Mouse (Mus musculus): ENCODE results near the gene Olfm4. TPM values are rescaled to one million over a fixed set of nuclear protein-coding genes. Genes with fewer than 3 reads are reported as not detected.
A peak's percentile ranks its signal among the peaks of the same experiment; 100 is the strongest.

Gene Olfm4
- polyA plus RNA-seq, 1 experiment from 2014 or later, result 1.2 TPM

- Histone ChIP-seq H3K4me2 (replicated peaks) (no peak overlapping the region), H3K36me3 (replicated peaks; ENCODE audit: control insufficient read depth, insufficient read depth) (no peaks in the 10 kb centered on the region), H3K9ac (no peak overlapping the region), H3K4me3 (replicated peaks; ENCODE audit: low read length) (no peak overlapping the region), H3K27ac (no peak overlapping the region), H3K9me3 (ENCODE audit: control insufficient read depth, low read length) (0 out of 2 replicates have a peak, but pooled peaks cover 8% of the 10 kb centered on the region), H3K27me3 (ENCODE audit: control insufficient read depth, insufficient read depth, low read length) (no peaks in the 10 kb centered on the region), H3K4me1 (replicated peaks; ENCODE audit: control insufficient read depth, insufficient read depth, low read length) (no peaks in the 10 kb centered on the region)
- DNase-seq (ENCODE audit: low spot score) (peak; percentile 39), ATAC-seq (ENCODE audit: low FRiP score) (no peak)
- WGBS, result 48% methylated on average over 5 of the region's 5 CpGs
These were observed 63.7 kb downstream of the Olfm4 start for GRCm38 (mm10) chr14:80047368-80048101.

- ATAC-seq (ENCODE audit: low FRiP score), result no peak
- Histone ChIP-seq H3K9me3 (ENCODE audit: control insufficient read depth, low read length) (no peaks in the 10 kb centered on the region), H3K27ac (no peak overlapping the region), H3K4me1 (replicated peaks; ENCODE audit: control insufficient read depth, insufficient read depth, low read length) (no peaks in the 10 kb centered on the region), H3K4me2 (replicated peaks) (no peak overlapping the region), H3K27me3 (ENCODE audit: control insufficient read depth, insufficient read depth, low read length) (no peaks in the 10 kb centered on the region), H3K36me3 (replicated peaks; ENCODE audit: control insufficient read depth, insufficient read depth) (no peaks in the 10 kb centered on the region), H3K4me3 (replicated peaks; ENCODE audit: low read length) (no peak overlapping the region), H3K9ac (no peak overlapping the region)
- no peak for DNase-seq (ENCODE audit: low spot score)
- 68% methylated on average over 3 of the region's 3 CpGs for WGBS
These were observed 71.8 kb downstream of the Olfm4 start for GRCm38 (mm10) chr14:80055725-80056124.

- Histone ChIP-seq H3K27me3 (ENCODE audit: control insufficient read depth, insufficient read depth, low read length) (no peaks in the 10 kb centered on the region), H3K4me3 (replicated peaks; ENCODE audit: low read length) (no peak overlapping the region), H3K4me1 (replicated peaks; ENCODE audit: control insufficient read depth, insufficient read depth, low read length) (no peaks in the 10 kb centered on the region), H3K27ac (no peak overlapping the region), H3K4me2 (replicated peaks) (no peak overlapping the region), H3K36me3 (replicated peaks; ENCODE audit: control insufficient read depth, insufficient read depth) (no peaks in the 10 kb centered on the region), H3K9ac (no peak overlapping the region), H3K9me3 (ENCODE audit: control insufficient read depth, low read length) (no peaks in the 10 kb centered on the region)
- ATAC-seq (ENCODE audit: low FRiP score), result no peak
- 89% methylated on average over 3 of the region's 3 CpGs for WGBS
- no peak for DNase-seq (ENCODE audit: low spot score)
These were observed 77.8 kb downstream of the Olfm4 start for GRCm38 (mm10) chr14:80061686-80062085.

GRCm38 (mm10) chr14:80062896-80063295, 79.0 kb downstream of the Olfm4 start:
- H3K4me2 ChIP-seq (replicated peaks), result no peak overlapping the region
- H3K9me3 ChIP-seq (ENCODE audit: control insufficient read depth, low read length), result no peaks in the 10 kb centered on the region
- H3K36me3 ChIP-seq (replicated peaks; ENCODE audit: control insufficient read depth, insufficient read depth), result no peaks in the 10 kb centered on the region
- no peak for DNase-seq (ENCODE audit: low spot score)
- H3K9ac ChIP-seq, result no peak overlapping the region
- H3K27ac ChIP-seq, result no peak overlapping the region
- H3K4me1 ChIP-seq (replicated peaks; ENCODE audit: control insufficient read depth, insufficient read depth, low read length), result no peaks in the 10 kb centered on the region
- H3K4me3 ChIP-seq (replicated peaks; ENCODE audit: low read length), result no peak overlapping the region
- WGBS, result 59% methylated on average over 9 of the region's 9 CpGs
- no peak for ATAC-seq (ENCODE audit: low FRiP score)
- no peaks in the 10 kb centered on the region for H3K27me3 ChIP-seq (ENCODE audit: control insufficient read depth, insufficient read depth, low read length)

- H3K9me3 ChIP-seq (ENCODE audit: control insufficient read depth, low read length), result no peaks in the 10 kb centered on the region
- no peak overlapping the region for H3K4me2 ChIP-seq (replicated peaks)
- DNase-seq (ENCODE audit: low spot score) (no peak), ATAC-seq (ENCODE audit: low FRiP score) (no peak)
- H3K27ac ChIP-seq, result no peak overlapping the region
- no peaks in the 10 kb centered on the region for H3K27me3 ChIP-seq (ENCODE audit: control insufficient read depth, insufficient read depth, low read length)
- 66% methylated on average over 3 of the region's 3 CpGs for WGBS
- H3K4me3 ChIP-seq (replicated peaks; ENCODE audit: low read length), result no peak overlapping the region
- H3K36me3 ChIP-seq (replicated peaks; ENCODE audit: control insufficient read depth, insufficient read depth), result no peaks in the 10 kb centered on the region
- H3K4me1 ChIP-seq (replicated peaks; ENCODE audit: control insufficient read depth, insufficient read depth, low read length), result 0 out of 2 replicates have a peak, but pooled peaks cover 3% of the 10 kb centered on the region
- H3K9ac ChIP-seq, result no peak overlapping the region
These were observed 86.7 kb downstream of the Olfm4 start for GRCm38 (mm10) chr14:80070580-80070979.

Other genes starting within 250 kb of the Olfm4 start
- 40.5 and 52.0 TPM in 2 replicates for gene Pcdh8, start 212.8 kb upstream of the Olfm4 start, polyA plus RNA-seq (2014; fragmentation: Nextera tagmentation; extraction: Ambion mirVana)

Measured in hindbrain, embryonic 14.5 days (tissue).